Mouse (Mus musculus) stomach, postnatal 0 days (tissue): ENCODE data around the gene Gsg1l. TPM values are rescaled to one million over a fixed set of nuclear protein-coding genes. Genes with fewer than 3 reads are reported as not detected.

Experiments used
- ATAC-seq: fragments of 200-750 bp; cut with Nextera tagmentation; 2 replicates; pipeline ENCODE4 v1.8.0; 2017; ENCODE audit not compliant: low FRiP score, low TSS enrichment
- DNase-seq: peaks from one replicate; pipeline ENCODE4 v3.0.0-alpha.2; 2016; ENCODE audit warnings: low spot score
- H3K27ac ChIP-seq: fragments of 300-500 bp; sonication (generic); replicated peaks from 2 replicates; pipeline ENCODE4 v1.5.1; 2014; ENCODE audit warnings: mild to moderate bottlenecking, control low read depth
- H3K27me3 ChIP-seq: fragments of 300-500 bp; sonication (generic); 2 replicates; pipeline ENCODE4 v1.6.1; 2014; ENCODE audit warnings: low read length; ENCODE audit not compliant: control insufficient read depth, insufficient read depth
- H3K36me3 ChIP-seq: fragments of 300-500 bp; sonication (generic); 2 replicates; pipeline ENCODE4 v1.6.1; 2014; ENCODE audit warnings: low read length, mixed read lengths; ENCODE audit not compliant: control insufficient read depth, insufficient read depth
- H3K4me1 ChIP-seq: fragments of 300-500 bp; sonication (generic); replicated peaks from 2 replicates; pipeline ENCODE4 v1.6.1; 2014; ENCODE audit warnings: antibody characterized with exemption; ENCODE audit not compliant: control insufficient read depth, insufficient read depth
- H3K4me2 ChIP-seq: fragments of 300-500 bp; sonication (generic); replicated peaks from 2 replicates; pipeline ENCODE4 v1.6.1; 2014; ENCODE audit warnings: low read depth, mild to moderate bottlenecking, control low read depth, moderate library complexity
- H3K4me3 ChIP-seq: fragments of 300-500 bp; sonication (generic); 2 replicates; pipeline ENCODE4 v1.5.1; 2014; ENCODE audit warnings: low read depth, low read length, control low read depth
- H3K9ac ChIP-seq: fragments of 300-500 bp; sonication (generic); 2 replicates; pipeline ENCODE4 v1.6.1; 2014; ENCODE audit warnings: mild to moderate bottlenecking, low read length, control low read depth, mixed read lengths
- H3K9me3 ChIP-seq: fragments of 300-500 bp; sonication (generic); 2 replicates; pipeline ENCODE4 v1.6.1; 2016; ENCODE audit warnings: low read length; ENCODE audit not compliant: control insufficient read depth
- CTCF ChIP-seq: IDR thresholded peaks from 2 replicates; pipeline ENCODE4 v1.5.1; 2016; ENCODE audit warnings: antibody characterized with exemption, low read depth, mild to moderate bottlenecking, moderate library complexity
- EP300 ChIP-seq: optimal IDR thresholded peaks from 2 replicates; pipeline ENCODE3; 2016; ENCODE audit warnings: antibody characterized with exemption
- WGBS: fragments of 180-500 bp; shearing (Covaris S2); extraction: QIAGEN DNeasy Blood & Tissue Kit; methylation state at CpG from one replicate; pipeline ENCODE4 v1.1.7; 2014; 5-methylcytosine and 5-hydroxymethylcytosine counted together
- polyA plus RNA-seq: library from polyadenylated mRNA; unstranded; fragments of >200 nt; fragmentation: Nextera tagmentation; extraction: Ambion mirVana; gene quantifications from 2 replicates; pipeline ENCODE4 v1.2.1, GENCODE M21; 2015

Gsg1l gene
- polyA plus RNA-seq, 1 experiment from 2014 or later: 0.67 TPM

DNA sequence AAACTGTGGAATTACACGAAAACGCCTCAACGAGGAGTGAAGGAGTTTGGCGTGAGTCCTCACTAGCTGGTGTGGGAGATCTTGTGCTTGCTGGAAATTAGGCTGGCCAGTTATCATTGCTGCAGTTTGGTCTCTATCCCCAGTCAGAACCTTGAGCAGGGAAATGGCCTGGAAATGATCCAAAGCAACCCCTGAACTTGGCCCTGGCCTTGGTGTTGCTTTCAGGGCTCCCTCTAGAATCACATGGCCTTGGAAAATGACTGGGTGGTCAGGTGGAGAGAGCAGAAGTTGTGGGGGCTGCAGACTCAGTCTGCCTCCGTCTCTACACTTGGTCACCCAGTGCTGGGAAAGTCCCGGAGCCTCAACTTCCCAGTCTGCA, 210.0 kb downstream of the Gsg1l start:
- 56% methylated on average over 6 of the region's 6 CpGs for WGBS
- TF ChIP-seq EP300 (no peak), CTCF (no peak)
- Histone ChIP-seq H3K4me3 (no peak overlapping the region), H3K9ac (no peak overlapping the region), H3K9me3 (no peaks in the 10 kb centered on the region), H3K27me3 (no peaks in the 10 kb centered on the region), H3K4me2 (no peak overlapping the region), H3K36me3 (no peaks in the 10 kb centered on the region; the same call in 1 of the 2 replicates), H3K4me1 (no peaks in the 10 kb centered on the region), H3K27ac (no peak overlapping the region)
- DNase-seq: no peak
- no peak for ATAC-seq

DNA sequence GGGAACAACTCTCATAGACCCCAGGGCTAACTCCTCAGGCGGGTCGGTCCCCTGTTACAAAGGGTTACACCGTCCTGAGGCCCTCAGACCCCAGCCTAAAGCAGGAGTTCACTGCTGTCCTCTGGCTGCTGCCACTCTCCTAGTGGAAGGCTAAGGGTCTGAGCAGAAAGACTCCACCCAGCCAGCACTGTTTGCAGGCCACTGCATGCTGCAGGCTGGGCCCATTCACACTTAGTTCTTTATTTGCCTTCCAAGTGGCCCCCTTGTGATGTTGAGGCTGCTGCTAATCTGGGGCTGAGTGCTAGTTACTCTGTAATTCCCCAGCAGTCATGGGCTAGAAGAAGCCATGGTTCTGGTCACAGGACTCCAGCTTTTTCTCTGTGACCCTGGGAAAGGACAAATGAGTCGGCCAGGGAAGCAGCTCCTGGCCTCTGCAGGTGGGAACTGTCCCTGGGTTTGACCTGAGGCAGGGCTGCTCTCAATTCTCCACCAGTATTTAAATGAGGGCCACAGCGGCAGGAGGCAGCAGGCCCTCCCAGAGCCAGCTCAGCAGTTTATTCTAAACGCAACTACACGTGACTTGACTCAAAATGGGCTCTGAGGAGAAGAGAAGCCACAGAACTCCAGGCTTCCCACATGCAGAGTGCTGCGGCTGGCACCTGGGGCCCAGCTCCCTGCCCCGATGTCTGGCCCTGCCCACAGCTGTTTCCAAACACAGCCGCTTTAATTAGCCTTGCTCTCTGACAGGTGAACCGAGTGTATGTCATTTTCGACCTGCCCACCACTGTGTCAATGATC, 210.6 kb downstream of the Gsg1l start:
- Histone ChIP-seq H3K4me3 (no peak overlapping the region), H3K36me3 (no peaks in the 10 kb centered on the region; the same call in 1 of the 2 replicates), H3K9ac (no peak overlapping the region), H3K27me3 (no peaks in the 10 kb centered on the region), H3K4me1 (no peaks in the 10 kb centered on the region), H3K9me3 (no peaks in the 10 kb centered on the region), H3K4me2 (no peak overlapping the region), H3K27ac (no peak overlapping the region)
- no peak for TF ChIP-seq CTCF
- no peak for TF ChIP-seq EP300
- 40% methylated on average over 12 of the region's 12 CpGs for WGBS
- DNase-seq: no peak
- ATAC-seq: no peak

DNA sequence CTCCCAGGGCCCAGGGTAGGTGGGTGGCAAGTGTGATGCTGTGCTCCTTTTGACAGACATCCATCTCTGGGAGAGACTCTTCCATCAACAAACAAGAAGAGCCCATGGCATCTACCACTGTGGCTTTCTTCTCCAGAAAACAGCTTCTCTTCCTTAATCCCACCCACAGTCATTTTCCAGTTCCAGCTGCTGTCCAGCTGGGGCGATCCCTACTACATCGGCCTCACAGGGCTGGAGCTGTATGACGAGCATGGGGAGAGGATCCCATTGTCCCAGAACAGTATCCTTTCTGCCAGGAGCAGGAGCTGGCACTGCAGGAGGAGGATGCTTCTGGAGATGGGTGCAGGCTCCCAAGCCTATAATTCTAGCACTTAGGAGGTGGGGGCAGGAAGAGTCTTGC, 213.6 kb downstream of the Gsg1l start:
- DNase-seq (no peak), ATAC-seq (no peak)
- H3K4me1 ChIP-seq: no peaks in the 10 kb centered on the region
- no peaks in the 10 kb centered on the region for H3K9me3 ChIP-seq
- H3K27ac ChIP-seq: no peak overlapping the region
- no peaks in the 10 kb centered on the region; the same call in 1 of the 2 replicates for H3K36me3 ChIP-seq
- no peaks in the 10 kb centered on the region for H3K27me3 ChIP-seq
- no peak overlapping the region for H3K9ac ChIP-seq
- no peak overlapping the region for H3K4me3 ChIP-seq
- TF ChIP-seq EP300 (no peak), CTCF (no peak)
- WGBS: 68% methylated on average over 3 of the region's 3 CpGs
- no peak overlapping the region for H3K4me2 ChIP-seq

DNA sequence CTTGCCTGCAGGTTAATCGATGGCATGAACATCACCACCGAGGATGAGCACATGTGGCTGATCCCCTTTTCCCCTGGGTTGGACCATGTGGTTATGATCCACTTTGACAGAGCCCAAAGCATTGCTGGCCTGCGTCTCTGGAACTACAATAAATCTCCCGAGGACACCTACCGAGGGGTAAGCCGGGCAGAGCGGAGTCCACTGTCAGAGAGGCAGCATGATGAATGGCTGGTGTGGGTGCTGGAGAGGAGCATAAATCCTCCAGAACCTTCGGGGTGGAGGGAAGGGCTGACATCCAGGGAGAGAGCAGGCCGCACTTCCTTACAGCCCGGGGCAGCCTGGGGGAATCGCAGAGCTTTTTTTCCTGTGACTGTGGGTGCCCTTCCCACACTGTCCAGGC, 217.0 kb downstream of the Gsg1l start:
- DNase-seq (no peak), ATAC-seq (no peak)
- Histone ChIP-seq H3K9ac (no peak overlapping the region), H3K27ac (no peak overlapping the region), H3K36me3 (no peaks in the 10 kb centered on the region; the same call in 1 of the 2 replicates), H3K27me3 (no peaks in the 10 kb centered on the region), H3K4me3 (no peak overlapping the region), H3K4me2 (no peak overlapping the region), H3K9me3 (no peaks in the 10 kb centered on the region), H3K4me1 (no peaks in the 10 kb centered on the region)
- WGBS: 45% methylated on average over 11 of the region's 11 CpGs
- TF ChIP-seq CTCF (no peak), EP300 (no peak)

DNA sequence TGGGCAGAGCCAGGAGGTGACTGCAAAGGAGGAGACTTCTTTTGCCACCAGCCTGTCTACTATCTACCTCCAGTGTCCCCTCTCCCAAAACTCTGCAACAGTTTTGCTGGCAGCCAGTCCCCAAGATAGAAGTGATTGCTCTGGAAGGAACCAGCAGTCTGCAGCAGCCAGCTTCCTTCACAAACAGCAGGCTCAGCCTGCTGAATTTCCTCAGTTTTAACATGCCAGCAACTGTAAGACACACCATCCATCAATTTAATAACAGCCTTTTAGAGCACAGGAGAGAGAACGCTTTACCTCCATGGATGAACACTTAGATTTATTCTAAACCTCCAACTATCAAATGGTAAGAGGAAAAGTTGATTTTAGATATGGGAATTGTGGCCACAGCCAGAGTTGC, 218.2 kb downstream of the Gsg1l start:
- DNase-seq: no peak
- Histone ChIP-seq H3K27ac (no peak overlapping the region), H3K27me3 (no peaks in the 10 kb centered on the region), H3K9ac (no peak overlapping the region), H3K36me3 (no peaks in the 10 kb centered on the region; the same call in 1 of the 2 replicates), H3K4me3 (no peak overlapping the region), H3K4me1 (no peaks in the 10 kb centered on the region), H3K9me3 (no peaks in the 10 kb centered on the region), H3K4me2 (no peak overlapping the region)
- 32% methylated on average over 1 of the region's 1 CpGs for WGBS
- ATAC-seq: no peak
- TF ChIP-seq EP300 (no peak), CTCF (no peak)

DNA sequence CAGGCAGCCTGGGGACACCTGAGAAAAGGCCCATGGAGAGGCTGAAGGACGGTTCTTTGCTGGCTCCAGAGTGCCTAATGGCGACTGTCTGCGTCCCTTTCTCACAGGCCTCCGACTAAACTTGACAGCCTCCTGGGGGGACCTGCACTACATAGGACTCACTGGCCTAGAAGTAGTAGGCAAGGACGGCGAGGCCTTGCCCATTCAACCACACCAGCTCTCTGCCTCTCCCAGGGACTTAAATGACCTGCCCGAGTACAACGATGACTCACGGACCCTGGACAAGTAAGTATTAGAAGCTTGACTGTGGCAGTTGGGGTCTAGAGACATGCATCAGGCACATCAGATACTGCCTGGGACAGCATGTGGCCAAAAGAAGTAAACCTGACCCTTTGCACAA, 221.8 kb downstream of the Gsg1l start:
- Histone ChIP-seq H3K4me2 (no peak overlapping the region), H3K4me1 (no peaks in the 10 kb centered on the region), H3K4me3 (no peak overlapping the region), H3K9me3 (no peaks in the 10 kb centered on the region), H3K27ac (no peak overlapping the region), H3K27me3 (no peaks in the 10 kb centered on the region), H3K9ac (no peak overlapping the region), H3K36me3 (no peaks in the 10 kb centered on the region; the same call in 1 of the 2 replicates)
- TF ChIP-seq CTCF: no peak
- no peak for TF ChIP-seq EP300
- DNase-seq (no peak), ATAC-seq (no peak)
- WGBS: 91% methylated on average over 9 of the region's 9 CpGs
